Mouse (Mus musculus): ENCODE results near the gene Bub3. TPM values are rescaled to one million over a fixed set of nuclear protein-coding genes. Genes with fewer than 3 reads are reported as not detected.

The Bub3 gene
- polyA plus RNA-seq, 1 experiment from 2014 or later = 72.3 TPM

GRCm38 (mm10) chr7:131543623-131544481 lies 16.2 kb upstream of the Bub3 start:
- Histone ChIP-seq H3K4me2 (replicated peaks; ENCODE audit: low read depth) (peak overlapping the region; percentile 61), H3K9ac (ENCODE audit: low read depth, low read length) (no peak overlapping the region), H3K27ac (ENCODE audit: low read depth, low read length) (no peak overlapping the region), H3K27me3 (replicated peaks; ENCODE audit: control insufficient read depth, insufficient read depth, low read length) (peaks cover 96% of the 10 kb centered on the region), H3K9me3 (ENCODE audit: control insufficient read depth) (no peaks in the 10 kb centered on the region), H3K4me1 (replicated peaks; ENCODE audit: control insufficient read depth, insufficient read depth, low read length) (0 out of 2 replicates have a peak, but pooled peaks cover 6% of the 10 kb centered on the region), H3K36me3 (ENCODE audit: control insufficient read depth, insufficient read depth) (no peaks in the 10 kb centered on the region), H3K4me3 (ENCODE audit: low read depth, low read length) (peak overlapping the region; percentile 33)
- no peak for ATAC-seq
- no peak for TF ChIP-seq CTCF (IDR thresholded peaks at IDR 0.05; ENCODE audit: low read depth)
- WGBS = 1% methylated on average over 75 of the region's 75 CpGs

GRCm38 (mm10) chr7:131544871-131545270 lies 15.2 kb upstream of the Bub3 start:
- H3K9ac ChIP-seq (ENCODE audit: low read depth, low read length) = no peak overlapping the region
- H3K27me3 ChIP-seq (replicated peaks; ENCODE audit: control insufficient read depth, insufficient read depth, low read length) = peaks cover 95% of the 10 kb centered on the region
- 4% methylated on average over 5 of the region's 5 CpGs for WGBS
- H3K4me1 ChIP-seq (replicated peaks; ENCODE audit: control insufficient read depth, insufficient read depth, low read length) = 0 out of 2 replicates have a peak, but pooled peaks cover 6% of the 10 kb centered on the region
- no peaks in the 10 kb centered on the region for H3K36me3 ChIP-seq (ENCODE audit: control insufficient read depth, insufficient read depth)
- peak overlapping the region; percentile 33; the same call in 1 of the 2 replicates for H3K4me3 ChIP-seq (ENCODE audit: low read depth, low read length)
- H3K27ac ChIP-seq (ENCODE audit: low read depth, low read length) = no peak overlapping the region
- TF ChIP-seq CTCF (IDR thresholded peaks at IDR 0.05; ENCODE audit: low read depth) = no peak
- no peak for ATAC-seq
- H3K9me3 ChIP-seq (ENCODE audit: control insufficient read depth) = no peaks in the 10 kb centered on the region
- H3K4me2 ChIP-seq (replicated peaks; ENCODE audit: low read depth) = no peak overlapping the region

GRCm38 (mm10) chr7:131545701-131546385 lies 14.2 kb upstream of the Bub3 start:
- 0 out of 2 replicates have a peak, but pooled peaks cover 6% of the 10 kb centered on the region for H3K4me1 ChIP-seq (replicated peaks; ENCODE audit: control insufficient read depth, insufficient read depth, low read length)
- no peaks in the 10 kb centered on the region for H3K36me3 ChIP-seq (ENCODE audit: control insufficient read depth, insufficient read depth)
- no peak overlapping the region for H3K4me2 ChIP-seq (replicated peaks; ENCODE audit: low read depth)
- no peak overlapping the region for H3K9ac ChIP-seq (ENCODE audit: low read depth, low read length)
- no peak for ATAC-seq
- H3K27ac ChIP-seq (ENCODE audit: low read depth, low read length) = no peak overlapping the region
- no peak for TF ChIP-seq CTCF (IDR thresholded peaks at IDR 0.05; ENCODE audit: low read depth)
- 4% methylated on average over 13 of the region's 13 CpGs for WGBS
- H3K9me3 ChIP-seq (ENCODE audit: control insufficient read depth) = no peaks in the 10 kb centered on the region
- H3K27me3 ChIP-seq (replicated peaks; ENCODE audit: control insufficient read depth, insufficient read depth, low read length) = peaks cover 96% of the 10 kb centered on the region
- H3K4me3 ChIP-seq (ENCODE audit: low read depth, low read length) = no peak overlapping the region

DNA sequence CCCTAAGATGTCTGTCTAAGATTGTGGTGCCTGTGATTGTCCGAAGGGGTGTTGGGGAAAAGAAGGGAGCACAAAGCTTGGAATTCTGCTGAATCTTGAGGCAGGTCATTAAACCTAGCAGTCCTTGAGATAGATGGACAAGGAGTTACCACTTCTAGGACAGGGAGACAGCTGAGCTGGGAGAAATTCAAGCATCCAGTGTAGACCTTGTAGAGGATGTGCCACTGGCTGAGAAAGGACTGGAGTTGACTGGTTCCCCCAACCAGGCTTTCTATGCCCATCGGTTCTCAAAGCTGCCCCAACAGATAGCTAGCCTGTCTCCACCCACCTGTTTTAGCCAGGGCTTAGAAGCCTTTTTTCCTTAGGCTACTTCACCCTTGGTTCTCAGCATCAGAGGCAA lies 13.6 kb upstream of the Bub3 start:
- no peak overlapping the region for H3K4me3 ChIP-seq (ENCODE audit: low read depth, low read length)
- WGBS = 2% methylated on average over 2 of the region's 2 CpGs
- H3K27me3 ChIP-seq (replicated peaks; ENCODE audit: control insufficient read depth, insufficient read depth, low read length) = peaks cover 96% of the 10 kb centered on the region
- 0 out of 2 replicates have a peak, but pooled peaks cover 6% of the 10 kb centered on the region for H3K4me1 ChIP-seq (replicated peaks; ENCODE audit: control insufficient read depth, insufficient read depth, low read length)
- H3K27ac ChIP-seq (ENCODE audit: low read depth, low read length) = no peak overlapping the region
- no peaks in the 10 kb centered on the region for H3K9me3 ChIP-seq (ENCODE audit: control insufficient read depth)
- no peak for TF ChIP-seq CTCF (IDR thresholded peaks at IDR 0.05; ENCODE audit: low read depth)
- no peaks in the 10 kb centered on the region for H3K36me3 ChIP-seq (ENCODE audit: control insufficient read depth, insufficient read depth)
- no peak overlapping the region for H3K9ac ChIP-seq (ENCODE audit: low read depth, low read length)
- ATAC-seq = no peak
- no peak overlapping the region for H3K4me2 ChIP-seq (replicated peaks; ENCODE audit: low read depth)

DNA sequence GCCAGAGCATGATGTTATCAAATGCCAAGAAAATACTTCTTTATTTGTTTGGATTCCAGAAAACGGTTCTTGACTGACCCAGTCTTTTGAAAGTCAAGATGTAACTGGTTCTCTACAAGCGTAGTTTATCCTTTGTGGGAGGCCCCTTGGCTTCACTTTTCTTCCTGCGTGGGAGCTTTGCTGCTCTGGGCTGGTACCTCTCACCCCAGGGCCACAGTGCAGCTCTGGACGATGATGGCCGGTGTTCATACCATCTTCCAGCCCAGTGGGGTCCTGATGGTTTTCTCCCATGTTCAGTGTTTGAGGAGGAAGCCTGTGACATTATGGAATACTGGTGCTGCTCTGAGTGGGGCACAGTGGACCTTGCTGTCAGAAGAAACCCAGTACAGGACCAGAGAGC lies 12.5 kb upstream of the Bub3 start:
- Histone ChIP-seq H3K4me1 (replicated peaks; ENCODE audit: control insufficient read depth, insufficient read depth, low read length) (0 out of 2 replicates have a peak, but pooled peaks cover 6% of the 10 kb centered on the region), H3K4me3 (ENCODE audit: low read depth, low read length) (no peak overlapping the region), H3K36me3 (ENCODE audit: control insufficient read depth, insufficient read depth) (no peaks in the 10 kb centered on the region), H3K27me3 (replicated peaks; ENCODE audit: control insufficient read depth, insufficient read depth, low read length) (peaks cover 96% of the 10 kb centered on the region), H3K9me3 (ENCODE audit: control insufficient read depth) (no peaks in the 10 kb centered on the region), H3K4me2 (replicated peaks; ENCODE audit: low read depth) (no peak overlapping the region), H3K27ac (ENCODE audit: low read depth, low read length) (no peak overlapping the region), H3K9ac (ENCODE audit: low read depth, low read length) (no peak overlapping the region)
- 5% methylated on average over 5 of the region's 5 CpGs for WGBS
- TF ChIP-seq CTCF (IDR thresholded peaks at IDR 0.05; ENCODE audit: low read depth) = no peak
- ATAC-seq = no peak

GRCm38 (mm10) chr7:131548473-131548872 lies 11.5 kb upstream of the Bub3 start, which contains the start of gene Hmx2:
Gene Hmx2 (plus strand): TSS chr7:131548773.
- Histone ChIP-seq H3K9ac (ENCODE audit: low read depth, low read length) (no peak within 1 kb of the TSS), H3K27me3 (replicated peaks; ENCODE audit: control insufficient read depth, insufficient read depth, low read length) (peaks cover 96% of the 10 kb centered on the region), H3K4me2 (replicated peaks; ENCODE audit: low read depth) (no peak within 1 kb of the TSS), H3K4me1 (replicated peaks; ENCODE audit: control insufficient read depth, insufficient read depth, low read length) (no peaks in the 10 kb centered on the region), H3K36me3 (ENCODE audit: control insufficient read depth, insufficient read depth) (no peaks in the 10 kb centered on the region), H3K9me3 (ENCODE audit: control insufficient read depth) (no peaks in the 10 kb centered on the region), H3K4me3 (ENCODE audit: low read depth, low read length) (0 out of 2 replicates have a peak within 1 kb of the TSS, but pooled peaks have one; percentile 3), H3K27ac (ENCODE audit: low read depth, low read length) (no peak within 1 kb of the TSS)
- WGBS = 4% methylated on average over 3 of the region's 3 CpGs
- no peak for TF ChIP-seq CTCF (IDR thresholded peaks at IDR 0.05; ENCODE audit: low read depth)
- ATAC-seq = no peak
